Mouse (Mus musculus) heart, postnatal 0 days (tissue): Measurements from ENCODE around the gene Slc25a25.

Source experiments
- CTCF ChIP-seq: IDR thresholded peaks from 2 replicates; pipeline ENCODE4 v1.5.1; 2016; ENCODE audit warnings: antibody characterized with exemption, control low read depth, low read depth
- EP300 ChIP-seq: IDR thresholded peaks from 2 replicates; pipeline ENCODE4 v1.6.1; 2016; ENCODE audit warnings: antibody characterized with exemption, low read depth

GRCm38 (mm10) chr2:32396695-32397094 lies 54.5 kb downstream of the Slc25a25 start:
- TF ChIP-seq EP300 (no peak), CTCF (no peak)
